Comparison of ENCODE assay signal across 10 mouse cellular contexts in genomic region chr17:28986833-28987232, GRCm38 (mm10). TPM values are rescaled to one million over a fixed set of nuclear protein-coding genes. Genes with fewer than 3 reads are reported as not detected.
DNase-seq lines count a peak whose midpoint lies in the region; ATAC-seq lines count a peak whose summit lies in the region.
"Had no signal": no experiment of that assay in that cellular context is flagged by ENCODE, and none has a peak within 500 bp of the region (broad histone marks: within the 10 kb centered on the region; RNA-seq: fewer than 3 reads in every experiment).

No protein-coding gene starts in this region.

- no peaks in the 10 kb centered on the region for H3K9me3 ChIP-seq in midbrain, embryonic 14.5 days (ENCODE audit: control insufficient read depth, low read length)
- no peaks in the 10 kb centered on the region for H3K9me3 ChIP-seq in midbrain, embryonic 16.5 days (replicated peaks; ENCODE audit: control insufficient read depth, low read length, poor library complexity, severe bottlenecking)
- H3K9me3 ChIP-seq in embryonic facial prominence, embryonic 10.5 days = no peaks in the 10 kb centered on the region
- no peaks in the 10 kb centered on the region for H3K9me3 ChIP-seq in heart, embryonic 11.5 days (replicated peaks; ENCODE audit: control insufficient read depth, low read length)

- H3K4me2 ChIP-seq in midbrain, embryonic 14.5 days (ENCODE audit: low read length) = no peak overlapping the region
- no peak overlapping the region for H3K4me2 ChIP-seq in midbrain, embryonic 16.5 days (ENCODE audit: low read length)
- H3K4me2 ChIP-seq in heart, embryonic 11.5 days = no peak overlapping the region

- H3K27me3 ChIP-seq in midbrain, embryonic 14.5 days (ENCODE audit: control insufficient read depth, insufficient read depth, low read length) = no peaks in the 10 kb centered on the region
- no peaks in the 10 kb centered on the region for H3K27me3 ChIP-seq in midbrain, embryonic 16.5 days (ENCODE audit: control insufficient read depth, insufficient read depth, low read depth, low read length)
- H3K27me3 ChIP-seq in embryonic facial prominence, embryonic 10.5 days (replicated peaks; ENCODE audit: low read depth, poor library complexity, severe bottlenecking) = no peaks in the 10 kb centered on the region
- H3K27me3 ChIP-seq in heart, embryonic 11.5 days (ENCODE audit: control insufficient read depth, insufficient read depth, low read length) = no peaks in the 10 kb centered on the region

- H3K9ac ChIP-seq in midbrain, embryonic 14.5 days (replicated peaks; ENCODE audit: low read length) = no peak overlapping the region
- no peak overlapping the region for H3K9ac ChIP-seq in midbrain, embryonic 16.5 days (ENCODE audit: low read depth, low read length)
- no peak overlapping the region for H3K9ac ChIP-seq in heart, embryonic 11.5 days (ENCODE audit: low read depth, low read length)

- H3K4me1 ChIP-seq in midbrain, embryonic 14.5 days (ENCODE audit: control insufficient read depth, insufficient read depth, low read length) = no peaks in the 10 kb centered on the region
- H3K4me1 ChIP-seq in midbrain, embryonic 16.5 days (ENCODE audit: control insufficient read depth, insufficient read depth, low read length) = no peaks in the 10 kb centered on the region
- 0 out of 2 replicates have a peak, but pooled peaks cover 5% of the 10 kb centered on the region for H3K4me1 ChIP-seq in embryonic facial prominence, embryonic 10.5 days
- H3K4me1 ChIP-seq in heart, embryonic 11.5 days (ENCODE audit: control insufficient read depth, insufficient read depth, low read length) = peaks cover 3% of the 10 kb centered on the region; the same call in 1 of the 2 replicates

- DNase-seq in cerebellum, postnatal 14 days = peak; percentile 18 to 50
- peak; percentile 49 for DNase-seq in midbrain, embryonic 14.5 days
- DNase-seq in embryonic facial prominence, embryonic 10.5 days (ENCODE audit: low spot score) = peak; percentile 42
- DNase-seq in yolk sac, embryonic 10.5 days (ENCODE audit: low spot score) = no peak

- no peak overlapping the region for H3K27ac ChIP-seq in midbrain, embryonic 14.5 days (replicated peaks; ENCODE audit: low read depth, low read length)
- H3K27ac ChIP-seq in midbrain, embryonic 16.5 days (ENCODE audit: low read length) = no peak overlapping the region
- no peak overlapping the region for H3K27ac ChIP-seq in embryonic facial prominence, embryonic 10.5 days (replicated peaks)
- H3K27ac ChIP-seq in heart, embryonic 11.5 days (ENCODE audit: low read depth, low read length) = no peak overlapping the region
- H3K27ac ChIP-seq: macrophage had no signal

- no peak for ATAC-seq in cerebellum, adult (ENCODE audit: insufficient number of reproducible peaks, low FRiP score, low TSS enrichment)
- ATAC-seq in midbrain, embryonic 14.5 days (ENCODE audit: low FRiP score, low TSS enrichment) = no peak
- no peak for ATAC-seq in midbrain, embryonic 16.5 days
- ATAC-seq in monocyte, adult 5-6 weeks (replicated peaks; ENCODE audit: insufficient number of reproducible peaks, low FRiP score, low TSS enrichment, poor library complexity, severe bottlenecking) = 0 out of 2 replicates have a peak, but pooled peaks have one; percentile 34
- ATAC-seq in heart, embryonic 11.5 days (replicated peaks; ENCODE audit: insufficient number of reproducible peaks, low FRiP score, low TSS enrichment) = no peak

- no peak overlapping the region for H3K4me3 ChIP-seq in midbrain, embryonic 14.5 days (replicated peaks; ENCODE audit: low read depth, low read length)
- H3K4me3 ChIP-seq in midbrain, embryonic 16.5 days (ENCODE audit: low read depth, low read length) = no peak overlapping the region
- no peak overlapping the region for H3K4me3 ChIP-seq in embryonic facial prominence, embryonic 10.5 days
- H3K4me3 ChIP-seq in heart, embryonic 11.5 days (ENCODE audit: low read depth, low read length) = no peak overlapping the region

- peaks cover 95% of the 10 kb centered on the region for H3K36me3 ChIP-seq in midbrain, embryonic 14.5 days (ENCODE audit: control insufficient read depth, insufficient read depth, low read length)
- H3K36me3 ChIP-seq in midbrain, embryonic 16.5 days (ENCODE audit: control insufficient read depth, insufficient read depth, low read length) = peaks cover 46% of the 10 kb centered on the region
- H3K36me3 ChIP-seq in embryonic facial prominence, embryonic 10.5 days (replicated peaks) = peaks cover 99% of the 10 kb centered on the region
- peaks cover 34% of the 10 kb centered on the region for H3K36me3 ChIP-seq in heart, embryonic 11.5 days (ENCODE audit: control insufficient read depth, insufficient read depth, low read length)

RNA-seq across cellular contexts. Expression of gene Stk38, which starts 21.0 kb away (rescaled TPM):
- polyA plus RNA-seq in midbrain, embryonic 14.5 days (2014; fragmentation: Nextera tagmentation; extraction: Ambion mirVana) = 74.8 and 102 TPM in 2 replicates
- 83.1 and 90.9 TPM in 2 replicates for polyA plus RNA-seq in midbrain, embryonic 16.5 days (2015; fragmentation: Nextera tagmentation; extraction: Ambion mirVana)
- polyA plus RNA-seq in embryonic facial prominence, embryonic 10.5 days (2016; fragmentation: Nextera tagmentation; extraction: Ambion mirVana) = 118 and 125 TPM in 2 replicates
- 369 to 443 TPM (median 402 TPM) in 3 replicates for total RNA-seq in monocyte, adult 5-6 weeks (2017)
- polyA plus RNA-seq in heart, embryonic 11.5 days (2014; fragmentation: Nextera tagmentation; extraction: Ambion mirVana) = 92.7 and 98.4 TPM in 2 replicates

RNA-seq across cellular contexts. Expression of gene Kctd20, which starts 35.1 kb away (rescaled TPM):
- 61.1 and 93.6 TPM in 2 replicates for polyA plus RNA-seq in midbrain, embryonic 14.5 days (2014; fragmentation: Nextera tagmentation; extraction: Ambion mirVana)
- 92.4 and 93.4 TPM in 2 replicates for polyA plus RNA-seq in midbrain, embryonic 16.5 days (2015; fragmentation: Nextera tagmentation; extraction: Ambion mirVana)
- 125 and 126 TPM in 2 replicates for polyA plus RNA-seq in embryonic facial prominence, embryonic 10.5 days (2016; fragmentation: Nextera tagmentation; extraction: Ambion mirVana)
- 67.0 to 103 TPM (median 95.1 TPM) in 3 replicates for total RNA-seq in monocyte, adult 5-6 weeks (2017)
- 60.0 and 69.6 TPM in 2 replicates for polyA plus RNA-seq in heart, embryonic 11.5 days (2014; fragmentation: Nextera tagmentation; extraction: Ambion mirVana)

RNA-seq across cellular contexts. Expression of gene Pxt1, which starts 43.2 kb away (rescaled TPM):
- polyA plus RNA-seq in midbrain, embryonic 14.5 days (2014; fragmentation: Nextera tagmentation; extraction: Ambion mirVana) = not detected in 2 replicates
- polyA plus RNA-seq in midbrain, embryonic 16.5 days (2015; fragmentation: Nextera tagmentation; extraction: Ambion mirVana) = not detected in 2 replicates
- 0.20 TPM in 1 of 2 replicates, not detected in the other for polyA plus RNA-seq in embryonic facial prominence, embryonic 10.5 days (2016; fragmentation: Nextera tagmentation; extraction: Ambion mirVana)
- total RNA-seq in monocyte, adult 5-6 weeks (2017) = not detected in 3 replicates
- polyA plus RNA-seq in heart, embryonic 11.5 days (2014; fragmentation: Nextera tagmentation; extraction: Ambion mirVana) = 0.21 TPM in 1 of 2 replicates, not detected in the other
- polyA plus RNA-seq: frontal cortex, adult 2 months; macrophage had no signal

RNA-seq across cellular contexts. Expression of gene Srsf3, which starts 45.6 kb away (rescaled TPM):
- polyA plus RNA-seq in midbrain, embryonic 14.5 days (2014; fragmentation: Nextera tagmentation; extraction: Ambion mirVana) = 486 and 559 TPM in 2 replicates
- polyA plus RNA-seq in midbrain, embryonic 16.5 days (2015; fragmentation: Nextera tagmentation; extraction: Ambion mirVana) = 425 and 475 TPM in 2 replicates
- polyA plus RNA-seq in embryonic facial prominence, embryonic 10.5 days (2016; fragmentation: Nextera tagmentation; extraction: Ambion mirVana) = 830 and 831 TPM in 2 replicates
- 679 to 753 TPM (median 702 TPM) in 3 replicates for total RNA-seq in monocyte, adult 5-6 weeks (2017)
- polyA plus RNA-seq in heart, embryonic 11.5 days (2014; fragmentation: Nextera tagmentation; extraction: Ambion mirVana) = 420 and 433 TPM in 2 replicates
